Mouse (Mus musculus): ENCODE data around the gene Meis3.

- TF ChIP-seq POLR2A (IDR thresholded peaks at IDR 0.05; ENCODE audit: insufficient read depth, low read depth, low read length): no peak
- TF ChIP-seq CTCF (IDR thresholded peaks at IDR 0.05): no peak
- no peak for TF ChIP-seq EP300 (IDR thresholded peaks at IDR 0.05; ENCODE audit: insufficient read depth, low read depth, low read length)
These were observed 42.7 kb upstream of the Meis3 start for GRCm38 (mm10) chr7:16132161-16132581.

All from heart, adult 2 months (tissue).